Mouse (Mus musculus): ENCODE results near the gene Slc6a20a. TPM values are rescaled to one million over a fixed set of nuclear protein-coding genes. Genes with fewer than 3 reads are reported as not detected.

Gene Slc6a20a
- polyA plus RNA-seq (2021; fragmentation: Nextera tagmentation): 8.3 and 8.9 TPM in 2 replicates
- long read RNA-seq, experiment 1, transcript Slc6a20a-201 (11 exons, 2,732 nt): major isoform, 14 of 20 reads
- long read RNA-seq, experiment 1, partial matches to known transcripts: 4 of 20 reads
- long read RNA-seq, experiment 1, other reads (novel, unspliced or antisense): 2 of 20 reads
- long read RNA-seq, experiment 2, transcript Slc6a20a-201 (11 exons, 2,732 nt): major isoform, 36 of 42 reads
- long read RNA-seq, experiment 2, partial matches to known transcripts: 2 of 42 reads
- long read RNA-seq, experiment 2, other reads (novel, unspliced or antisense): 4 of 42 reads

GRCm38 (mm10) chr9:123678327-123679105, at the start of gene Slc6a20a, which contains the start of gene Ccr9:
Gene Slc6a20a, minus strand, starts transcription at chr9:123678885.
Gene Ccr9, plus strand, starts transcription at chr9:123678439.

GRCm38 (mm10) chr9:123717186-123718008, 38.7 kb upstream of the Slc6a20a start, which contains the start of gene Lztfl1:
Gene Lztfl1, minus strand, starts transcription at chr9:123717697.

GRCm38 (mm10) chr9:123632281-123632680, 46.4 kb downstream of the Slc6a20a start, which contains the start of gene Slc6a20b:
Gene Slc6a20b, minus strand, starts transcription at chr9:123632565.

Other genes with a start within 250 kb of the Slc6a20a start
- gene Limd1, start 200.2 kb downstream of the Slc6a20a start, polyA plus RNA-seq (2021; fragmentation: Nextera tagmentation): 4.8 and 6.3 TPM in 2 replicates
- gene Sacm1l, start 149.1 kb downstream of the Slc6a20a start, polyA plus RNA-seq (2021; fragmentation: Nextera tagmentation): 21.3 and 31.7 TPM in 2 replicates
- 0.03 TPM in 2 replicates for gene Slc6a20b, start 46.3 kb downstream of the Slc6a20a start, polyA plus RNA-seq (2021; fragmentation: Nextera tagmentation)
- gene Ccr9, start 446 bp downstream of the Slc6a20a start, polyA plus RNA-seq (2021; fragmentation: Nextera tagmentation): 0.09 and 0.10 TPM in 2 replicates
- 39.1 and 44.1 TPM in 2 replicates for gene Lztfl1, start 38.8 kb upstream of the Slc6a20a start, polyA plus RNA-seq (2021; fragmentation: Nextera tagmentation)
- gene Cxcr6, start 127.6 kb upstream of the Slc6a20a start, polyA plus RNA-seq (2021; fragmentation: Nextera tagmentation): 0.16 TPM in 1 of 2 replicates, not detected in the other
- 5.0 and 7.6 TPM in 2 replicates for gene Fyco1, start 173.0 kb upstream of the Slc6a20a start, polyA plus RNA-seq (2021; fragmentation: Nextera tagmentation)
- not detected in 2 replicates for gene Xcr1, start 183.1 kb upstream of the Slc6a20a start, polyA plus RNA-seq (2021; fragmentation: Nextera tagmentation)

Data from layer of hippocampus, adult 6 months (tissue).